Mouse (Mus musculus) sigmoid colon, adult 10 weeks (tissue): ENCODE results near the gene Muc4. TPM values are rescaled to one million over a fixed set of nuclear protein-coding genes. Genes with fewer than 3 reads are reported as not detected.

Experiments
- polyA plus RNA-seq: library from polyadenylated mRNA; stranded (reverse); fragments of 350-450 nt; fragmentation: Illumina TruSeq; extraction: RNeasy Lipid Tissue Mini Kit (QIAGEN cat#74804); gene quantifications from one replicate; pipeline ENCODE4 v1.2.3, GENCODE M21; 2014; ENCODE audit warnings: low read depth, low replicate concordance

Muc4 gene
- 81.6 TPM for polyA plus RNA-seq

DNA sequence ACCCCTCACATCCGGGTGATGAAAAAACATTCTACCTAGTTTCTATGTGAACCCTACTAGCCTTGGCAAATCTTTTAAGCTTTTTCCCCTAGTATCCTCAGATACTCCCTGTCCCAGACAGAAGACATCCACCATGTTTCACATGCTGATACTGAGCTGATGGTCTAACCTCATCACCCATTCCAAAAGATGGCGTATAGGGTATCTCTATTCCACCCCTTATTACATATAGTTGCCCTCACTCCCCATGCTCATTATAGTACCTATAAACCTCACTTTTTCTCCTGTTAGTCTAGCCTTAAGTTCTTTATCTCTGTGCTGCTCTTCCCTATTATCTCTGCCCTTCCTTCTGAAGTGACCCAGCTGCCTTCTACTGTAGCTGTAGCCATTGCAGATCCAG is at the start of gene Muc4:
Gene Muc4, plus strand, starts transcription at position 301 of the 400 bp plus-strand sequence.

DNA sequence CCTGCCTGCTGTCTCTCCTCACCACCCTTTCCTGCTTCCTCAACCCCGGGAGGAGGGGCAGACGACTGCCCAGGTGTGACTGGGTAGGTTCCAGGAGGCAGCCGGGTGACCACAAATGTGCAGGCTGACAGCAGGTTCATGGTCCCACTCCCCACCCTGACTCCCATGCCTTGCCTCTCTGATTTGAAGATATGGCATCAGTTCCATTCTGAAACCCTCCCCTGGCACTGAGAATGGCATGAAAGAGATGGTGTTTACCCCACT is 61.7 kb downstream of the Muc4 start, which contains the start of gene Muc20:
Gene Muc20, minus strand, starts transcription at position 10 of the 264 bp plus-strand sequence.

DNA sequence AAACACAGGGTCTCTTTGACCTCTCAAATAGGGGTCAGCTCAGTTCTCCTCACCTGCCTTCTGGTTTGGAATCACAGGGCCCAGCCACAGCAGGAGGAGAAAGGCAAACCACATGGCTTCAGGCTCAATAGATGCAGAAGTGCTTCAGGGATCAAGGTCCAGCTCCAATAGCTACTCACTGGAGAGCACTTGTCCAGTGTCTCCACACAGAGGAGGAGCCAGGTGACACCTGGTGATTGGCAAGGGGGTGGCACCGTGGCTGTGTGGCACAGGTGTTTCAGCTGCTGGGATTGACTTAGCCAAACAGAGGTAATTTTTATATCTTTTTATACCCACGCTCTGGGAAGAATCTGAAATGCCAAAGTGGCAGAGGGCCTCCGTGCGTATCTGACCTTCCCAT is 74.6 kb downstream of the Muc4 start, which contains the start of gene Smbd1:
Gene Smbd1, minus strand, starts transcription at position 157 of the 400 bp plus-strand sequence.

Other genes with a start within 250 kb of the Muc4 start
- 0.28 TPM for gene Slc51a, start 248.0 kb upstream of the Muc4 start, polyA plus RNA-seq
- not detected for gene Zdhhc19, start 239.6 kb upstream of the Muc4 start, polyA plus RNA-seq
- gene Tfrc, start 127.0 kb upstream of the Muc4 start, polyA plus RNA-seq = 417 TPM
- gene Tnk2, start 92.0 kb upstream of the Muc4 start, polyA plus RNA-seq = 1.5 TPM
- 0.32 TPM for gene Muc20, start 61.5 kb downstream of the Muc4 start, polyA plus RNA-seq
- gene Smbd1, start 74.6 kb downstream of the Muc4 start, polyA plus RNA-seq = not detected
- gene Fyttd1, start 141.6 kb downstream of the Muc4 start, polyA plus RNA-seq = 128 TPM
- 7.2 TPM for gene Rubcn, start 141.9 kb downstream of the Muc4 start, polyA plus RNA-seq
- gene Lrch3, start 178.2 kb downstream of the Muc4 start, polyA plus RNA-seq = 32.2 TPM